Mouse (Mus musculus) left cerebral cortex, adult 18-20 months (tissue): Measurements from ENCODE around the gene Gp6. TPM values are rescaled to one million over a fixed set of nuclear protein-coding genes. Genes with fewer than 3 reads are reported as not detected.
"Not testable (repeated sequence)": the region's sequence is repeated elsewhere in the genome, so short reads cannot be mapped to it uniquely, and the experiment has no call there.

Experiments
- DNase-seq, 2 experiments: peaks; one replicate each; pipeline ENCODE4 v3.0.0; 2021 to 2022; ENCODE audit warnings: low spot score in 2 of 2, mixed read lengths in 1 of 2
- long read RNA-seq, 2 experiments: library from polyadenylated mRNA; stranded (forward); transcript quantifications; one replicate each; pipeline ENCODE4 v2.0.0; 2021
- microRNA-seq, 2 experiments: library from miRNA; unstranded; fragments of <30 nt; microRNA quantifications; one replicate each; pipeline ENCODE4 v1.2.0; 2021
- total RNA-seq, 2 experiments: library from RNA; stranded (reverse); gene quantifications; 2 replicates each; pipeline ENCODE4 v1.2.3; 2021

Gene Gp6
- total RNA-seq = not detected
- long read RNA-seq, experiment 1 = 0 reads
- long read RNA-seq, experiment 2 = 0 reads

GRCm38 (mm10) chr7:4397730-4398129 lies at the start of gene Gp6:
Gene Gp6, minus strand, starts transcription at chr7:4397744.
- no peak for DNase-seq

- no peak for DNase-seq
Observed at GRCm38 (mm10) chr7:4447138-4447537, 49.6 kb upstream of the Gp6 start.

- peak; percentile 88 to 91 for DNase-seq
Observed at GRCm38 (mm10) chr7:4445216-4445791, 47.8 kb upstream of the Gp6 start, which contains the start of gene Rdh13. Gene Rdh13, minus strand, starts transcription at chr7:4445649.

GRCm38 (mm10) chr7:4440549-4440948 lies 43.0 kb upstream of the Gp6 start:
- no peak for DNase-seq

GRCm38 (mm10) chr7:4437721-4438120 lies 40.2 kb upstream of the Gp6 start:
- DNase-seq = no peak

- no peak for DNase-seq
Observed at GRCm38 (mm10) chr7:4432026-4432425, 34.5 kb upstream of the Gp6 start.

GRCm38 (mm10) chr7:4431548-4431947 lies 34.0 kb upstream of the Gp6 start:
- DNase-seq = peak; percentile 56 to 67

GRCm38 (mm10) chr7:4430246-4430844 lies 32.8 kb upstream of the Gp6 start:
- DNase-seq = no peak

- peak; percentile 87 to 91 for DNase-seq
Observed at GRCm38 (mm10) chr7:4427161-4427912, 29.8 kb upstream of the Gp6 start.

GRCm38 (mm10) chr7:4420230-4420629 lies 22.7 kb upstream of the Gp6 start:
- no peak for DNase-seq

GRCm38 (mm10) chr7:4419681-4420080 lies 22.1 kb upstream of the Gp6 start:
- no peak for DNase-seq

GRCm38 (mm10) chr7:4412406-4412805 lies 14.9 kb upstream of the Gp6 start:
- not testable (repeated sequence) for DNase-seq

GRCm38 (mm10) chr7:4373521-4373920 lies 24.0 kb downstream of the Gp6 start:
- DNase-seq = no peak

- DNase-seq = no peak
Observed at GRCm38 (mm10) chr7:4337509-4337908, 60.0 kb downstream of the Gp6 start, which contains the start of gene Ncr1. Gene Ncr1, plus strand, starts transcription at chr7:4337724.

- no peak for DNase-seq
Observed at GRCm38 (mm10) chr7:4323301-4323700, 74.2 kb downstream of the Gp6 start.

Small RNA genes lying within 50 kb of the gene (microRNA-seq; reads per million reads assigned to microRNA genes)
- gene Gm24605 (0 reads per million in 2 experiments), gene Gm24752 (0 reads per million in 2 experiments), gene Gm25349 (0 reads per million in 2 experiments)

Other genes starting within 250 kb of the Gp6 start
- gene Leng9, start 247.4 kb downstream of the Gp6 start, total RNA-seq = 1 to 10 TPM; 6.0 to 6.9 TPM
- 1 to 10 TPM; 3.6 to 4.1 TPM for gene Cdc42ep5, start 232.9 kb downstream of the Gp6 start, total RNA-seq
- gene Lilra5, start 160.0 kb downstream of the Gp6 start, total RNA-seq = under 1 TPM in 1 of 2 experiments, not detected in 1; 0.16 TPM
- gene Ncr1, start 60.0 kb downstream of the Gp6 start, total RNA-seq = not detected
- 10 to 100 TPM; 25.3 to 28.1 TPM for gene Rdh13, start 47.9 kb upstream of the Gp6 start, total RNA-seq
- 1 to 10 TPM; 4.7 to 7.9 TPM for gene Eps8l1, start 62.9 kb upstream of the Gp6 start, total RNA-seq
- gene Ppp1r12c, start 103.9 kb upstream of the Gp6 start, total RNA-seq = 100 to 1,000 TPM; 154 TPM
- gene Tnnt1, start 118.6 kb upstream of the Gp6 start, total RNA-seq = 10 to 100 TPM in 1 of 2 experiments, 1 to 10 TPM in 1; 7.6 to 11.7 TPM
- gene Tnni3, start 126.5 kb upstream of the Gp6 start, total RNA-seq = 1 to 10 TPM in 1 of 2 experiments, under 1 TPM in 1; 0.88 to 1.3 TPM
- under 1 TPM; 0.23 to 0.37 TPM for gene Dnaaf3, start 134.7 kb upstream of the Gp6 start, total RNA-seq
- gene Syt5, start 149.8 kb upstream of the Gp6 start, total RNA-seq = 100 to 1,000 TPM; 281 to 299 TPM
- 1 to 10 TPM in 1 of 2 experiments, under 1 TPM in 1; 0.82 to 1.1 TPM for gene Ptprh, start 206.3 kb upstream of the Gp6 start, total RNA-seq
- 10 to 100 TPM; 13.9 to 16.7 TPM for gene Tmem86b, start 233.7 kb upstream of the Gp6 start, total RNA-seq